Mouse (Mus musculus) forebrain, embryonic 11.5 days (tissue): ENCODE measurements at regions not wholly inside any gene's neighbourhood (a gene's known extent, or its start where the extent isn't known, plus 50 kb on each side); places are given as distances from the start of the nearest gene placed in this dataset.

Source experiments
- ATAC-seq: fragments of 200-750 bp; cut with Nextera tagmentation; replicated peaks from 2 replicates; pipeline ENCODE4 v1.8.0; 2017; ENCODE audit warnings: moderate TSS enrichment; ENCODE audit not compliant: low FRiP score
- DNase-seq: peaks from one replicate; pipeline ENCODE4 v3.0.0-alpha.2; 2017; ENCODE audit warnings: low spot score
- H3K27ac ChIP-seq: fragments of 300-500 bp; sonication (generic); 2 replicates; pipeline ENCODE4 v1.5.1; 2014; ENCODE audit warnings: low read depth, low read length
- H3K27me3 ChIP-seq: fragments of 300-500 bp; sonication (generic); 2 replicates; pipeline ENCODE4 v1.6.1; 2014; ENCODE audit warnings: mild to moderate bottlenecking, low read length, mixed read lengths; ENCODE audit not compliant: control insufficient read depth, insufficient read depth
- H3K36me3 ChIP-seq: fragments of 300-500 bp; sonication (generic); 2 replicates; pipeline ENCODE4 v1.6.1; 2014; ENCODE audit warnings: mild to moderate bottlenecking, low read length, moderate library complexity, mixed read lengths; ENCODE audit not compliant: control insufficient read depth, insufficient read depth
- H3K4me1 ChIP-seq: fragments of 300-500 bp; sonication (generic); replicated peaks from 2 replicates; pipeline ENCODE4 v1.6.1; 2014; ENCODE audit warnings: low read length, mixed read lengths; ENCODE audit not compliant: control insufficient read depth, insufficient read depth
- H3K4me2 ChIP-seq: fragments of 300-500 bp; sonication (generic); 2 replicates; pipeline ENCODE4 v1.6.1; 2014; ENCODE audit warnings: low read depth, mild to moderate bottlenecking, low read length, moderate library complexity, mixed read lengths; ENCODE audit not compliant: severe bottlenecking
- H3K4me3 ChIP-seq: fragments of 300-500 bp; sonication (generic); 2 replicates; pipeline ENCODE4 v1.5.1; 2014; ENCODE audit warnings: low read depth, low read length
- H3K9ac ChIP-seq: fragments of 300-500 bp; sonication (generic); 2 replicates; pipeline ENCODE4 v1.6.1; 2014; ENCODE audit warnings: low read length
- H3K9me3 ChIP-seq: fragments of 300-500 bp; sonication (generic); 2 replicates; pipeline ENCODE4 v1.6.1; 2016; ENCODE audit warnings: low read length, mixed read lengths; ENCODE audit not compliant: control insufficient read depth
- WGBS: fragments of 180-500 bp; shearing (Covaris S2); extraction: QIAGEN DNeasy Blood & Tissue Kit; methylation state at CpG from one replicate; pipeline ENCODE4 v1.1.7; 2014; 5-methylcytosine and 5-hydroxymethylcytosine counted together

GRCm38 (mm10) chr11:92405818-92406217 lies 692.0 kb upstream of the Car10 start:
- H3K36me3 ChIP-seq = no peaks in the 10 kb centered on the region
- H3K4me2 ChIP-seq = no peak overlapping the region
- 0 out of 2 replicates have a peak, but pooled peaks have one; percentile 44 for ATAC-seq
- peak; percentile 69 for DNase-seq
- no peaks in the 10 kb centered on the region for H3K4me1 ChIP-seq
- no peaks in the 10 kb centered on the region for H3K27me3 ChIP-seq
- no peak overlapping the region for H3K9ac ChIP-seq
- no peaks in the 10 kb centered on the region for H3K9me3 ChIP-seq
- H3K27ac ChIP-seq = no peak overlapping the region
- H3K4me3 ChIP-seq = no peak overlapping the region
- WGBS = 20% methylated on average over 3 of the region's 4 CpGs

- Histone ChIP-seq H3K27ac (no peak overlapping the region), H3K4me2 (no peak overlapping the region), H3K27me3 (no peaks in the 10 kb centered on the region), H3K9me3 (no peaks in the 10 kb centered on the region), H3K36me3 (no peaks in the 10 kb centered on the region), H3K9ac (no peak overlapping the region), H3K4me1 (no peaks in the 10 kb centered on the region), H3K4me3 (no peak overlapping the region)
- ATAC-seq (no peak), DNase-seq (no peak)
- 47% methylated on average over 2 of the region's 2 CpGs for WGBS
Measured at GRCm38 (mm10) chr11:92451372-92451771, 646.5 kb upstream of the Car10 start.

DNA sequence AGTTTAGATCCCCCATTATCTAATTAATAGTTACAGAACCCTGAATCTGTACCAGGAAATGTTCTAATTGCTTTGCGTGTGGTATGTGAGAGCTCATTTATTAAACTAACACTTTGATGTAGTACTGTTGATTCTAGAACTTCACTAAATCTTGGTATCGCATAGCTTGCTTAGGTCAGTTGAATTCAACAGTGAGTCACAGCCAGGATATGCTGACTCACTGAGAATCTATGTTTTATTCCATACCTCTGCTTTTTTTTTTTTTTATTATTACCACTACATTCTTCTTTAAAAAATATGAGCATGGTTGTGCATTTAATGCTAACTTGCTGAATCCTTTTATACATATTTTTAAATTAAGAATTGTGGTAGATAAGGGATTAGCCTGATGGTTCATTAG lies 602.5 kb upstream of the Car10 start:
- H3K27ac ChIP-seq = no peak overlapping the region
- H3K4me3 ChIP-seq = no peak overlapping the region
- DNase-seq (no peak), ATAC-seq (no peak)
- H3K9ac ChIP-seq = no peak overlapping the region
- H3K9me3 ChIP-seq = no peaks in the 10 kb centered on the region
- H3K4me1 ChIP-seq = no peaks in the 10 kb centered on the region
- 92% methylated on average over 2 of the region's 2 CpGs for WGBS
- no peak overlapping the region for H3K4me2 ChIP-seq
- no peaks in the 10 kb centered on the region for H3K27me3 ChIP-seq
- H3K36me3 ChIP-seq = no peaks in the 10 kb centered on the region
